Mouse (Mus musculus) CH12.LX (cell line): ENCODE results near the gene Pin1. TPM values are rescaled to one million over a fixed set of nuclear protein-coding genes. Genes with fewer than 3 reads are reported as not detected.

Source experiments
- DNase-seq: peaks from one replicate; pipeline ENCODE4 v3.0.0-alpha.2; 2013; ENCODE audit errors: extremely low read depth
- H3K27ac ChIP-seq: 2 replicates; pipeline ENCODE4 v1.5.1; 2012; ENCODE audit warnings: low read depth, mild to moderate bottlenecking, control low read depth, moderate library complexity; ENCODE audit not compliant: insufficient read depth
- H3K27me3 ChIP-seq: replicated peaks from 2 replicates; pipeline ENCODE3; 2012; ENCODE audit warnings: inconsistent platforms
- H3K36me3 ChIP-seq, 2 experiments: replicated peaks in 1 of 2; 2 replicates each; pipeline versions ENCODE3 to v1.6.1; 2012; ENCODE audit warnings: inconsistent platforms in 1 of 2, low read length in 1 of 2, mild to moderate bottlenecking in 1 of 2, mixed read lengths in 1 of 2, moderate library complexity in 1 of 2; ENCODE audit not compliant: control insufficient read depth in 1 of 2, insufficient read depth in 1 of 2
- H3K4me1 ChIP-seq, 2 experiments: 2 replicates each; pipeline ENCODE4 v1.6.1; 2012; ENCODE audit warnings: inconsistent platforms in 1 of 2, moderate library complexity in 1 of 2; ENCODE audit not compliant: insufficient read depth in 2 of 2, control insufficient read depth in 1 of 2
- H3K4me2 ChIP-seq: 2 replicates; pipeline ENCODE4 v1.6.1; 2012; ENCODE audit warnings: low read depth, mild to moderate bottlenecking, control low read depth; ENCODE audit not compliant: poor library complexity, insufficient read depth, severe bottlenecking
- H3K4me3 ChIP-seq, 3 experiments: fragments of 150-350 bp in 1 of 3; sonication (generic) in 1 of 3; replicated peaks in 1 of 3; 2 replicates each; pipeline versions ENCODE3 to v1.5.1; 2011 to 2012; ENCODE audit warnings: low read depth in 2 of 3, low read length in 2 of 3, mild to moderate bottlenecking in 2 of 3, moderate library complexity in 2 of 3, control low read depth in 1 of 3, improper control_type of control experiment in 1 of 3, inconsistent platforms in 1 of 3, mixed read lengths in 1 of 3; ENCODE audit not compliant: poor library complexity in 1 of 3
- H3K79me2 ChIP-seq: replicated peaks from 2 replicates; pipeline ENCODE4 v1.6.1; 2012; ENCODE audit warnings: mild to moderate bottlenecking, moderate library complexity; ENCODE audit not compliant: control insufficient read depth, poor library complexity, insufficient read depth, severe bottlenecking; ENCODE audit errors: extremely low read depth
- H3K9ac ChIP-seq: 2 replicates; pipeline ENCODE4 v1.6.1; 2012; ENCODE audit warnings: low read depth, mild to moderate bottlenecking, control low read depth, moderate library complexity; ENCODE audit not compliant: insufficient read depth
- H3K9me3 ChIP-seq: replicated peaks from 2 replicates; pipeline ENCODE3; 2012; ENCODE audit warnings: low read length, inconsistent platforms, mixed read lengths
- CTCF ChIP-seq, 2 experiments: IDR thresholded peaks in 1 of 2; conservative IDR thresholded peaks in 1 of 2; 2 replicates each; pipeline ENCODE4 v1.5.1; 2011 to 2012; ENCODE audit warnings: low read depth in 2 of 2, low read length in 2 of 2, improper control_type of control experiment in 1 of 2, inconsistent platforms in 1 of 2, mild to moderate bottlenecking in 1 of 2, moderate library complexity in 1 of 2
- E2F4 ChIP-seq: IDR thresholded peaks from 2 replicates; pipeline ENCODE4 v1.6.1; 2011; ENCODE audit warnings: low read depth, low read length, improper control_type of control experiment; ENCODE audit not compliant: insufficient replicate concordance
- KAT2A ChIP-seq: IDR thresholded peaks from 2 replicates; pipeline ENCODE4 v1.6.1; 2012; ENCODE audit warnings: low read length, improper control_type of control experiment, inconsistent platforms; ENCODE audit not compliant: insufficient replicate concordance
- MAZ ChIP-seq: IDR thresholded peaks from 2 replicates; pipeline ENCODE4 v1.6.1; 2012; ENCODE audit warnings: low read depth, mild to moderate bottlenecking, inconsistent platforms, low read length, improper control_type of control experiment, moderate library complexity
- POLR2AphosphoS2 ChIP-seq: IDR thresholded peaks from 2 replicates; pipeline ENCODE4 v1.6.1; 2011; ENCODE audit warnings: low read depth, low read length, improper control_type of control experiment
- RAD21 ChIP-seq: IDR thresholded peaks from 2 replicates; pipeline ENCODE4 v1.6.1; 2011; ENCODE audit warnings: low read depth, mild to moderate bottlenecking, low read length, improper control_type of control experiment, moderate library complexity
- SIN3A ChIP-seq: IDR thresholded peaks from 2 replicates; pipeline ENCODE4 v1.6.1; 2012; ENCODE audit warnings: low read length, improper control_type of control experiment, inconsistent platforms
- SMC3 ChIP-seq: IDR thresholded peaks from 2 replicates; pipeline ENCODE4 v1.6.1; 2011; ENCODE audit warnings: low read depth, low read length, improper control_type of control experiment
- TBP ChIP-seq: conservative IDR thresholded peaks from 2 replicates; pipeline ENCODE4 v1.6.1; 2011; ENCODE audit warnings: low read depth, low read length, improper control_type of control experiment
- dilution Hi-C: fragments of 300-500 bp; cut with MboI; formaldehyde crosslinking; loops from 2 replicates; pipeline ENCODE4 v1.14.3; 2020; ENCODE audit warnings: low sequenced_read_pairs; ENCODE audit not compliant: extremely low pct_unique_long_range_greater_than_20kb, extremely low pct_ligation_motif_present
- in situ Hi-C: fragments of 300-500 bp; cut with MboI; formaldehyde crosslinking; loops from 3 replicates; pipeline ENCODE4 v1.14.3; 2019; ENCODE audit warnings: low sequenced_read_pairs, low pct_ligation_motif_present, low pct_unique_long_range_greater_than_20kb, mixed read lengths
- polyA plus RNA-seq: library from polyadenylated mRNA; unstranded; fragments of >175 nt; gene quantifications from 2 replicates; pipeline ENCODE4 v1.2.1, GENCODE M21; 2012; ENCODE audit warnings: low read depth; ENCODE audit not compliant: insufficient read length
- total RNA-seq, 2 experiments: library from RNA; depleted of rRNA; stranded (reverse); fragments of 300-350 nt in 1 of 2; fragments of >200 nt in 1 of 2; gene quantifications; 2 replicates each; pipeline ENCODE4 v1.2.3; 2012 to 2014

The Pin1 gene
- total and polyA plus RNA-seq, 3 experiments: 37.0 to 48.6 (median 43.0) TPM

DNA sequence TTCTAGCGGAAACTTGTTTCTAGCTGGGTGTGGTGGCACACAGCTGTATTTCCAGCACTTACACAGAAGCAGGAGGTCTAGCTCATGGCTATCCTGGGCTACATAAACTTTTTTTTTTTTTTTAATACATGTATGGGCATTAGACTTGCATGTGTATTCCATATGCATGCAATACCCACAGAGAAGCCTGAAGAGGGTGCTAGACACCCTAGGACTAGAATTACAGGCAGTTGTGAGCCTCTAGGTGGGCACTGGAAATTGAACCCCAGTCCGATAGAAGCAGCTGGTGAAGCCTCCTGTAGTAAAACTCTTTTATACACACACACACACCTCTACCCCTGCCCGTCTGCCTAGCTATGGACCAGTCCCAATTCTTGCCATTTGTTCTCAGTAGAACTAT is 2.0 kb downstream of the Pin1 start:
- TF ChIP-seq POLR2AphosphoS2 (no peak), TBP (no peak), E2F4 (no peak), KAT2A (no peak), CTCF (conservative IDR thresholded peaks at IDR 0.05 in 1 of 2, IDR thresholded peaks at IDR 0.05 in 1 of 2; ENCODE audit: low read depth in 2 of 2, low read length in 2 of 2) (peak in 1 of 2 experiments; percentile 6; a peak in 1 of 4 replicates)

DNA sequence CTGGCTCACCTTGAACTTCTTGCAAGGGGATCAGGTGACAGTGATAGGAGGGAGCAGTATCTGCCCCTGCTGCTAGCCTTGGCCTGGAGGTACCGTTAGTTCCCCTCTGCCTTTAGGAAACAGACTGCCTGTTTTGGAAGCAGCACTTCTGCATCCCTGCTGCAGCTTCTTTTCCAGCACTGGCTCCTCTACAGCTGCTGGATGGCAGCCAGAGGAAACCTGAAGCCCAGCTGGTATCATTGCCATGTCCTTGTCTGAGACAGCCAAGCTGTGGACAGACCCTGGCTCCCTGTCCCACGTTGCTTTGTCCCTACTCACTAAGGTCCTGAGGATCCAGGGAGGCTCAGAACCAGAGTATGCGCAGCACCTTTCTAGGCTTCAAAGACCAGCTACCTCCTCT is 5.7 kb downstream of the Pin1 start:
- Histone ChIP-seq H3K9ac (no peak overlapping the region), H3K27me3 (no peaks in the 10 kb centered on the region), H3K79me2 (peaks cover 57% of the 10 kb centered on the region), H3K27ac (no peak overlapping the region), H3K4me1 (peaks cover 11 to 32% of the 10 kb centered on the region in 2 experiments; a peak in 3 of 4 replicates), H3K4me3 (no peak overlapping the region), H3K4me2 (no peak overlapping the region), H3K36me3 (peaks cover 77 to 91% of the 10 kb centered on the region in 2 experiments), H3K9me3 (no peaks in the 10 kb centered on the region)
- dilution Hi-C loops: no loop called here
- no peak for TF ChIP-seq KAT2A
- no peak for TF ChIP-seq MAZ
- no peak for TF ChIP-seq RAD21
- in situ Hi-C loops: no loop called here
- DNase-seq: no peak

More for the DNA sequence above, 2.0 kb downstream of the Pin1 start:
- no peak for DNase-seq
- no peaks in the 10 kb centered on the region for H3K9me3 ChIP-seq
- peaks cover 52% of the 10 kb centered on the region for H3K79me2 ChIP-seq
- H3K4me2 ChIP-seq: no peak overlapping the region
- H3K36me3 ChIP-seq: peaks cover 49 to 61% of the 10 kb centered on the region in 2 experiments
- no peak overlapping the region for H3K9ac ChIP-seq
- no peak overlapping the region for H3K4me3 ChIP-seq
- H3K4me1 ChIP-seq: peaks cover 14 to 39% of the 10 kb centered on the region in 2 experiments; a peak in 3 of 4 replicates
- H3K27ac ChIP-seq: no peak overlapping the region
- no peaks in the 10 kb centered on the region for H3K27me3 ChIP-seq
- dilution Hi-C loops (no loop called here), in situ Hi-C loops (no loop called here)

DNA sequence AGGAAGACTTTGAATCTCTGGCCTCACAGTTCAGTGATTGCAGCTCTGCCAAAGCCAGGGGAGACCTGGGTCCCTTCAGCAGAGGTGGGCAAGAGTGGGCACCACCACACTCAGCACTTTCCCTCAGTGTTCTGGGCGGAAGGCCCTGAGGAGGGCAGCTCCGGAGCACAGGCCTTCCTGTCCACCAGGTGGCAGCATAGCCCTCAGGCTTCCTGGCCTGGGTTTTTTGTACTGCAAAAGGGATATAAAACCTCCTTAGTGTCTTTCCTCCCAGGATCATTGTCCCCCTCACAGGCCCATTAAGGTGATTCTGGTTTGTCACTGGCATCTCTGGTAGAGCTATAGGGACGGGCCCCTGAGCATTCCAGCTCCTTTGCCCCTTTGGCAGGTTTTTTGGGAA is 10.4 kb downstream of the Pin1 start:
- peaks cover 64 to 90% of the 10 kb centered on the region in 2 experiments for H3K36me3 ChIP-seq
- H3K4me1 ChIP-seq: no peaks in the 10 kb centered on the region
- dilution Hi-C loops (no loop called here), in situ Hi-C loops (no loop called here)
- H3K4me2 ChIP-seq: no peak overlapping the region
- no peak overlapping the region for H3K9ac ChIP-seq
- H3K79me2 ChIP-seq: peaks cover 15% of the 10 kb centered on the region; the same call in 1 of the 2 replicates
- TF ChIP-seq SMC3: peak; percentile 59
- peak; percentile 47 for TF ChIP-seq RAD21
- TF ChIP-seq SIN3A: no peak
- peak; percentile 52 to 70 for TF ChIP-seq CTCF (conservative IDR thresholded peaks at IDR 0.05 in 1 of 2, IDR thresholded peaks at IDR 0.05 in 1 of 2; ENCODE audit: low read depth in 2 of 2, low read length in 2 of 2)
- no peaks in the 10 kb centered on the region for H3K27me3 ChIP-seq
- DNase-seq: peak; percentile 46
- H3K4me3 ChIP-seq: no peak overlapping the region
- no peaks in the 10 kb centered on the region for H3K9me3 ChIP-seq
- H3K27ac ChIP-seq: no peak overlapping the region
